Mouse (Mus musculus) myocyte (in vitro differentiated cells): ENCODE results near the gene Aaed1.

Experiments used
- E2F4 ChIP-seq: IDR thresholded peaks from one replicate; pipeline ENCODE4 v1.6.1; 2011; ENCODE audit warnings: mild to moderate bottlenecking, control low read depth, moderate library complexity; ENCODE audit not compliant: insufficient read depth
- TCF12 ChIP-seq: IDR thresholded peaks from one replicate; pipeline ENCODE4 v1.6.1; 2011; ENCODE audit warnings: mild to moderate bottlenecking, control low read depth; ENCODE audit not compliant: poor library complexity, insufficient read depth, severe bottlenecking

DNA sequence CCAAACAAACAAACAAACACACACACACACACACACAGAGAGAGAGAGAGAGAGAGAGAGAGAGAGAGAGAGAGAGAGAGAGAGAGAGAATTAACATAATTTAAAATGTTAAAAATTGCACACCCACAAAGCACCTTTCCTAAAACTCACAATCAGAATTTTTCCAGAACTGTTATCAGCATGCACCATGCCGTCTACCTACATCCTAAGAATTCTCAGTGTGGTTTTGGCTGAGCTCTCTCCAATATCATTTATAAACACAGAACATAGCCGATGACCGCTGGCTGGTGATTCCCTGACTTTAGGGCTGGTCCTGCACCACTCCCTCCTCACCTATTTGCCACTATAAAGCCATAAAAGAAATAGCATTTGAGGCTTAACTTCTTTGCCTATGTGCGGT, 44.1 kb downstream of the Aaed1 start:
- no peak for TF ChIP-seq TCF12
- no peak for TF ChIP-seq E2F4
